ENCODE assay signal across 11 mouse cellular contexts in genomic region chr12:29822216-29822615, GRCm38 (mm10).
A peak's percentile ranks its signal among the peaks of the same experiment; 100 is the strongest.
DNase-seq lines count a peak whose midpoint lies in the region; ATAC-seq and TF ChIP-seq lines count a peak whose summit lies in the region.
"Had no signal": no experiment of that assay in that cellular context is flagged by ENCODE, and none has a peak within 500 bp of the region (broad histone marks: within the 10 kb centered on the region; RNA-seq: fewer than 3 reads in every experiment).

No protein-coding gene starts in this region.

- no peak for ATAC-seq in lung, postnatal 0 days

- H3K4me2 ChIP-seq in lung, postnatal 0 days (replicated peaks; ENCODE audit: low read depth, low read length), result no peak overlapping the region
- H3K4me2 ChIP-seq: embryonic facial prominence, embryonic 13.5 days had no signal

- H3K9ac ChIP-seq in lung, postnatal 0 days (replicated peaks; ENCODE audit: low read depth), result no peak overlapping the region
- H3K9ac ChIP-seq: embryonic facial prominence, embryonic 13.5 days had no signal

- no peaks in the 10 kb centered on the region for H3K4me1 ChIP-seq in lung, adult 2 months (ENCODE audit: control insufficient read depth, insufficient read depth, low read length)
- no peaks in the 10 kb centered on the region for H3K4me1 ChIP-seq in lung, postnatal 0 days (ENCODE audit: insufficient read depth, low read depth, low read length)

- WGBS in lung, adult 2 months, result 70% methylated on average over 3 of the region's 3 CpGs
- WGBS in lung, postnatal 0 days, result 64% methylated on average over 3 of the region's 3 CpGs

- no peak overlapping the region for H3K4me3 ChIP-seq in lung, adult 2 months (replicated peaks; ENCODE audit: extremely low read depth, low read depth, low read length)
- no peak overlapping the region for H3K4me3 ChIP-seq in lung, postnatal 0 days (ENCODE audit: low read depth, low read length)
- H3K4me3 ChIP-seq: embryonic facial prominence, embryonic 13.5 days had no signal

- H3K27ac ChIP-seq in lung, postnatal 0 days (ENCODE audit: low read length), result no peak overlapping the region
- H3K27ac ChIP-seq: embryonic facial prominence, embryonic 13.5 days had no signal

- TF ChIP-seq EP300 in lung, postnatal 0 days (IDR thresholded peaks at IDR 0.05), result no peak

- no peaks in the 10 kb centered on the region for H3K27me3 ChIP-seq in lung, postnatal 0 days (replicated peaks; ENCODE audit: insufficient read depth, low read length)
- H3K27me3 ChIP-seq: embryonic facial prominence, embryonic 13.5 days had no signal

- no peak for TF ChIP-seq POLR2A in lung, adult 2 months (IDR thresholded peaks at IDR 0.05; ENCODE audit: borderline replicate concordance, extremely low read depth, low read depth, low read length)

- H3K9me3 ChIP-seq in lung, postnatal 0 days (ENCODE audit: low read length), result no peaks in the 10 kb centered on the region
- H3K9me3 ChIP-seq: embryonic facial prominence, embryonic 13.5 days had no signal

- no peaks in the 10 kb centered on the region for H3K36me3 ChIP-seq in lung, postnatal 0 days (ENCODE audit: insufficient read depth, low read length)
- H3K36me3 ChIP-seq: embryonic facial prominence, embryonic 13.5 days had no signal

- no peak for TF ChIP-seq CTCF in lung, adult 2 months (IDR thresholded peaks at IDR 0.05; ENCODE audit: insufficient read depth, low read length)
- TF ChIP-seq CTCF in lung, postnatal 0 days (IDR thresholded peaks at IDR 0.05), result no peak

- DNase-seq in layer of hippocampus, adult 11-12 months (ENCODE audit: low spot score), result peak; percentile 60
- no peak for DNase-seq in layer of hippocampus, adult 9-10 months (ENCODE audit: low spot score)
- peak; percentile 21 for DNase-seq in embryo, embryonic 10.5 days (ENCODE audit: low spot score)
- DNase-seq in layer of hippocampus, adult 9-11 months, result peak; percentile 79
- peak; percentile 47 for DNase-seq in retina, embryonic 14.5 days (ENCODE audit: low spot score)
- DNase-seq in lung, adult 2 months, result no peak
- DNase-seq in lung, postnatal 0 days (ENCODE audit: low spot score), result no peak
- DNase-seq in kidney, adult 18-20 months, result no peak
- DNase-seq: adrenal gland, postnatal 10 days; lung, postnatal 36 days had no signal

Comparison
In these comparisons a context has a peak if more than half of its experiments do, and no peak if none do; other contexts are left out.
1. DNase-seq: peak in layer of hippocampus, adult 11-12 months (single experiment), embryo, embryonic 10.5 days (single experiment), layer of hippocampus, adult 9-11 months (single experiment) and retina, embryonic 14.5 days (single experiment); none in layer of hippocampus, adult 9-10 months (single experiment), lung, adult 2 months (single experiment), lung, postnatal 0 days (single experiment) and kidney, adult 18-20 months (single experiment).